Mouse (Mus musculus) erythroblast, embryonic 14.5 days (primary cell): Measurements from ENCODE around the gene Olfr545.

ENCODE experiments used
- GATA1 ChIP-seq: IDR thresholded peaks from 2 replicates; pipeline ENCODE4 v1.6.1; 2012; ENCODE audit warnings: low read length, inconsistent platforms, mixed read lengths
- TAL1 ChIP-seq: IDR thresholded peaks from 3 replicates; pipeline ENCODE4 v1.6.1; 2012; ENCODE audit warnings: low read length, inconsistent platforms, mixed read lengths

DNA sequence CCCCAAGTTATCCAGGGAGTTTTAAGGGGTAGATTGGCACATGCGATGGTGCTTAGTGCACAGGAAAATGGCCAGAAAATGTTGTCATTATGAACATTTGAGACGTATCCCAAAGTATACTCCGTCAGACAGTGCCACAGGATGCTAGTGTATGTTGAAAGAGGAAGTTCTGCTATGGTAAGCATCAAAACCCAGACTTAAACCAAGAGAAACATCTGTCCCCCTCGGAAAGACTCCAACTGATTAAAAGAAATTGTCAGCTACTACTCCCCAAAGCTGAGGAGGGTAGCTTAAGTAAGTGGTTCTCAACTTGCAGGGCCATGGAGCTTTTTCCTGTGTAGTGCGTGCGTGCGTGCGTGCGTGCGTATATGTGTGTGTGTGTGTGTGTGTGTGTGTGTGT, 12.6 kb upstream of the Olfr545 start:
- TF ChIP-seq GATA1 (no peak), TAL1 (no peak)
